Mouse (Mus musculus) olfactory bulb, adult 2 months (tissue): ENCODE results near the gene Armcx4.

Experiments used
- CTCF ChIP-seq: fragments of 200-500 bp; IDR thresholded peaks from 2 replicates; pipeline ENCODE4 v1.5.1; 2012; ENCODE audit warnings: low read depth, mild to moderate bottlenecking, low read length, moderate library complexity; ENCODE audit not compliant: insufficient read depth
- POLR2A ChIP-seq: fragments of 200-500 bp; IDR thresholded peaks from 2 replicates; pipeline ENCODE4 v1.6.1; 2012; ENCODE audit warnings: mild to moderate bottlenecking, low read depth, low read length, moderate library complexity; ENCODE audit not compliant: insufficient read depth

GRCm38 (mm10) chrX:134741862-134742261, 55.5 kb downstream of the Armcx4 start:
- TF ChIP-seq POLR2A (no peak), CTCF (no peak)
